Mouse (Mus musculus): Measurements from ENCODE around the gene Ptpn6.

GRCm38 (mm10) chr6:124712918-124713317 is 25.6 kb downstream of the Ptpn6 start:
- TF ChIP-seq POLR2A (IDR thresholded peaks at IDR 0.05; ENCODE audit: low read depth, low read length), result no peak
- no peak for TF ChIP-seq CTCF (IDR thresholded peaks at IDR 0.05; ENCODE audit: extremely low read depth, insufficient read length, insufficient replicate concordance, low read depth, low read length)
